Mouse (Mus musculus): Measurements from ENCODE around the gene Cnpy4. TPM values are rescaled to one million over a fixed set of nuclear protein-coding genes. Genes with fewer than 3 reads are reported as not detected.
A peak's percentile ranks its signal among the peaks of the same experiment; 100 is the strongest.

The Cnpy4 gene
- total and polyA plus RNA-seq, 3 experiments = 7.8 to 12.1 TPM; not detected in 1

DNA sequence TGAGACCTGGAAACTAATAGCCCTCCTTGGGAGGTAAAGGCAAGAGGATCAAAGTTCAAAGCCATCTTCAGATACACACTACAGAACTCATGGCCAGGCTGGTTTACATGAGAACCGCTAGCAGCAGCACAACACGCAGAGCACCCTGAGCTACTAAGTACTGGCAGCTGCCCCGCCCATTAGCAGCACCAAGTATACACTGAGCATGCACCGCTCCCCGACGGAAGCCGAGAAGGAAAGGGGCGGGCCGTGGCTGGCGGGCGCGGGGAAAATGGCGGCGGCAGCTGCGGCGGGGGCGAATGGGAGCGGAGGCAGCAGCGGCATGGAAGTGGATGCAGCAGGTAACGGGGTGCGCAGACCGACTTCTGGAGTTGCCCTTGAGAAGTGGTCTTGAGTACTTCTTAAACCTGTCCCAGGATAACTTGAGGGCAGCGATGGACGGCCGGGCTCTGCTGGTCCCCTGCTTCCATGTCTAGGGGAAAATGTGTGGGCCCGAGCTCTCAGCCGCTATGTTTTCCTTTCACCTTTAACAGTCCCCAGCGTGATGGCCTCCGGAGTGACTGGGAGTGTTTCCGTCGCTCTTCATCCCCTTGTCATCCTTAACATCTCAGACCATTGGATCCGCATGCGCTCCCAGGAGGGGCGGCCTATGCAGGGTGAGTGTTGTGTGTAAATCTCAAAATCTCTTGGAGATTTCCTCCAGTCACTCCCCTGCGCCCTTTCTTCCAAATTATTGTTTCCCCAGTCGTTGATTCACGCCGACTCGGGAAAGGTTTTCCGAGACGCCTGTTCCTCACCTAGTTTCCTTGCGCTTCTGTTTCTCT lies 26.2 kb upstream of the Cnpy4 start, which contains the start of gene Cops6:
Gene Cops6 (plus strand): TSS at position 230 of the 824 bp plus-strand sequence.
- H3K27me3 ChIP-seq (ENCODE audit: control insufficient read depth in 1 of 2, insufficient read depth in 2 of 2, low read length in 2 of 2) = no peaks in the 10 kb centered on the region
- 0 out of 2 replicates have a peak, but pooled peaks have one; percentile 1 for TF ChIP-seq SMC3 (IDR thresholded peaks at IDR 0.05; ENCODE audit: low read depth, low read length)
- TF ChIP-seq USF2 (IDR thresholded peaks at IDR 0.05; ENCODE audit: borderline replicate concordance in 1 of 2, insufficient read depth in 1 of 2, low read depth in 1 of 2, low read length in 2 of 2) = no peak
- TF ChIP-seq MAX (IDR thresholded peaks at IDR 0.05; ENCODE audit: low read length) = peak; percentile 28; the same call in 1 of the 2 replicates
- TF ChIP-seq RAD21 (IDR thresholded peaks at IDR 0.05; ENCODE audit: low read depth, low read length) = no peak
- TF ChIP-seq RCOR1 (IDR thresholded peaks at IDR 0.05; ENCODE audit: low read depth, low read length) = no peak
- peak; percentile 85 for TF ChIP-seq KAT2A (conservative IDR thresholded peaks at IDR 0.05; ENCODE audit: low read depth, low read length)
- TF ChIP-seq MXI1 (IDR thresholded peaks at IDR 0.05; ENCODE audit: low read depth, low read length) = peak; percentile 75
- peak; percentile 42 for TF ChIP-seq USF1 (IDR thresholded peaks at IDR 0.05; ENCODE audit: low read depth, low read length)
- TF ChIP-seq MYC (IDR thresholded peaks at IDR 0.05; ENCODE audit: low read depth, low read length) = 0 out of 2 replicates have a peak, but pooled peaks have one; percentile 34
- TF ChIP-seq TCF12 (IDR thresholded peaks at IDR 0.05; ENCODE audit: low read depth, low read length) = peak; percentile 82
- TF ChIP-seq SIN3A (IDR thresholded peaks at IDR 0.05; ENCODE audit: low read length) = peak; percentile 94
- no peak for TF ChIP-seq MEF2A (IDR thresholded peaks at IDR 0.05; ENCODE audit: extremely low read depth, insufficient replicate concordance, low read depth, low read length, poor library complexity, severe bottlenecking)
- no peak for TF ChIP-seq BHLHE40 (IDR thresholded peaks at IDR 0.05; ENCODE audit: borderline replicate concordance, low read depth, low read length)
- peak; percentile 72 for TF ChIP-seq ELF1 (IDR thresholded peaks at IDR 0.05; ENCODE audit: low read depth, low read length)
- TF ChIP-seq ETS1 (IDR thresholded peaks at IDR 0.05; ENCODE audit: low read depth, low read length) = no peak
- TF ChIP-seq ZNF384 (IDR thresholded peaks at IDR 0.05; ENCODE audit: low read depth, low read length) = peak; percentile 56; the same call in 1 of the 2 replicates
- TF ChIP-seq TBP (IDR thresholded peaks at IDR 0.05; ENCODE audit: low read depth, low read length) = peak; percentile 74
- no peak for TF ChIP-seq MYB (IDR thresholded peaks at IDR 0.05; ENCODE audit: low read depth, low read length)
- peak; percentile 79 to 81 for TF ChIP-seq POLR2A (IDR thresholded peaks at IDR 0.05; ENCODE audit: control insufficient read depth in 1 of 2, insufficient read depth in 1 of 2, low read depth in 1 of 2, low read length in 2 of 2, poor library complexity in 1 of 2)
- TF ChIP-seq NRF1 (IDR thresholded peaks at IDR 0.05; ENCODE audit: insufficient read depth, low read depth, low read length, poor library complexity, severe bottlenecking) = peak; percentile 92
- TF ChIP-seq POLR2AphosphoS5 (IDR thresholded peaks at IDR 0.05; ENCODE audit: borderline replicate concordance, low read depth, low read length) = no peak
- TF ChIP-seq UBTF (IDR thresholded peaks at IDR 0.05; ENCODE audit: borderline replicate concordance, insufficient read depth, low read depth, low read length) = 0 out of 2 replicates have a peak, but pooled peaks have one; percentile 22
- TF ChIP-seq HCFC1 (IDR thresholded peaks at IDR 0.05; ENCODE audit: low read depth, low read length) = peak; percentile 97
- TF ChIP-seq CHD1 (IDR thresholded peaks at IDR 0.05; ENCODE audit: low read depth, low read length) = no peak
- no peak for TF ChIP-seq EP300 (IDR thresholded peaks at IDR 0.05; ENCODE audit: low read depth in 1 of 2, low read length in 2 of 2)
- TF ChIP-seq MAZ (IDR thresholded peaks at IDR 0.05; ENCODE audit: low read depth, low read length) = peak; percentile 80
- TF ChIP-seq CTCF (IDR thresholded peaks at IDR 0.05 in 2 of 3, conservative IDR thresholded peaks at IDR 0.05 in 1 of 3; ENCODE audit: control insufficient read depth in 1 of 3, insufficient read depth in 1 of 3, low read depth in 2 of 3, low read length in 3 of 3, poor library complexity in 1 of 3, severe bottlenecking in 1 of 3) = 0 out of 6 replicates have a peak, but pooled peaks of 1 of the 3 experiments have one; percentile 6
- peak; percentile 58; the same call in 1 of the 2 replicates for TF ChIP-seq POLR2AphosphoS2 (IDR thresholded peaks at IDR 0.05; ENCODE audit: low read length)
- TF ChIP-seq ZC3H11A (IDR thresholded peaks at IDR 0.05; ENCODE audit: low read depth, low read length) = no peak
- TF ChIP-seq ZKSCAN1 (IDR thresholded peaks at IDR 0.05; ENCODE audit: low read depth, low read length) = no peak
- TF ChIP-seq NELFE (IDR thresholded peaks at IDR 0.05; ENCODE audit: low read depth, low read length) = peak; percentile 87
- peak within 1 kb of the TSS; percentile 78 to 91 for H3K4me3 ChIP-seq (ENCODE audit: control insufficient read depth in 1 of 2, insufficient read depth in 1 of 2, low read depth in 2 of 2, low read length in 2 of 2)
- H3K27ac ChIP-seq (ENCODE audit: control insufficient read depth, low read depth, low read length) = peak within 1 kb of the TSS; percentile 56
- H3K36me3 ChIP-seq (ENCODE audit: control insufficient read depth in 1 of 2, insufficient read depth in 2 of 2, low read length in 2 of 2) = peaks cover 3 to 7% of the 10 kb centered on the region in 2 experiments; a peak in 1 of 4 replicates
- H3K9me3 ChIP-seq (replicated peaks; ENCODE audit: insufficient read depth, low read length) = no peaks in the 10 kb centered on the region
- H3K79me2 ChIP-seq (ENCODE audit: control insufficient read depth, insufficient read depth, low read length, poor library complexity) = peaks cover 9% of the 10 kb centered on the region
- peak within 1 kb of the TSS; percentile 89 for H3K9ac ChIP-seq (ENCODE audit: control insufficient read depth, low read depth, low read length, poor library complexity, severe bottlenecking)
- peak; percentile 95 for DNase-seq (ENCODE audit: low read depth, low spot score)
- peaks cover 0 to 3% of the 10 kb centered on the region in 2 experiments; a peak in 1 of 4 replicates for H3K4me1 ChIP-seq (ENCODE audit: control insufficient read depth in 1 of 2, insufficient read depth in 2 of 2, low read length in 2 of 2)

Measured in MEL (cell line).